Mouse (Mus musculus) heart, adult 2 months (tissue): ENCODE results near the gene Gm525. TPM values are rescaled to one million over a fixed set of nuclear protein-coding genes. Genes with fewer than 3 reads are reported as not detected.
A peak's percentile ranks its signal among the peaks of the same experiment; 100 is the strongest.
"Not testable (repeated sequence)": the region's sequence is repeated elsewhere in the genome, so short reads cannot be mapped to it uniquely, and the experiment has no call there.

ENCODE experiments used
- DNase-seq, 2 experiments: peaks; one replicate each; pipeline ENCODE4 v3.0.0; 2021
- H3K27ac ChIP-seq: fragments of 200-600 bp; 2 replicates; pipeline ENCODE4 v1.8.1; 2022
- H3K27me3 ChIP-seq: fragments of 200-500 bp; 2 replicates; pipeline ENCODE4 v1.6.1; 2012; ENCODE audit warnings: mild to moderate bottlenecking, low read length, inconsistent platforms, mixed read lengths; ENCODE audit not compliant: control insufficient read depth, insufficient read depth
- H3K36me3 ChIP-seq: fragments of 200-500 bp; 2 replicates; pipeline ENCODE4 v1.6.1; 2012; ENCODE audit warnings: low read length, inconsistent platforms; ENCODE audit not compliant: control insufficient read depth, insufficient read depth
- H3K4me1 ChIP-seq: fragments of 200-500 bp; 2 replicates; pipeline ENCODE4 v1.6.1; 2011; ENCODE audit warnings: low read length; ENCODE audit not compliant: control insufficient read depth, insufficient read depth
- H3K4me3 ChIP-seq: fragments of 200-600 bp; 2 replicates; pipeline ENCODE4 v1.8.1; 2022
- H3K79me2 ChIP-seq: fragments of 200-500 bp; replicated peaks from 2 replicates; pipeline ENCODE4 v1.6.1; 2012; ENCODE audit warnings: mild to moderate bottlenecking, inconsistent platforms, low read length, moderate library complexity, mixed read lengths; ENCODE audit not compliant: control insufficient read depth, insufficient read depth
- H3K9ac ChIP-seq: fragments of 200-500 bp; 2 replicates; pipeline ENCODE4 v1.6.1; 2012; ENCODE audit warnings: low read depth, mild to moderate bottlenecking, control low read depth, inconsistent platforms, low read length, mixed read lengths
- CTCF ChIP-seq: fragments of 200-600 bp; IDR thresholded peaks from 2 replicates; pipeline ENCODE4 v1.8.1; 2022; ENCODE audit warnings: antibody characterized with exemption, mild to moderate bottlenecking, moderate library complexity
- EP300 ChIP-seq: fragments of 200-500 bp; IDR thresholded peaks from 2 replicates; pipeline ENCODE4 v1.6.1; 2011; ENCODE audit warnings: low read depth, low read length, control low read depth; ENCODE audit not compliant: insufficient read depth
- POLR2A ChIP-seq: fragments of 200-500 bp; IDR thresholded peaks from 2 replicates; pipeline ENCODE4 v1.6.1; 2011; ENCODE audit warnings: mild to moderate bottlenecking, low read depth, low read length, control low read depth; ENCODE audit not compliant: insufficient read depth
- WGBS: fragments of 180-500 bp; shearing (Covaris S2); methylation state at CpG from one replicate; pipeline ENCODE4 v1.1.7; 2018; 5-methylcytosine and 5-hydroxymethylcytosine counted together
- intact Hi-C: fragments of 180-260 bp; cut with DNase I; formaldehyde crosslinking; loops from one replicate; pipeline ENCODE4 v1.15.1; 2025
- polyA plus RNA-seq: library from polyadenylated mRNA; depleted of rRNA; stranded (reverse); fragments of >200 nt; gene quantifications from 2 replicates; pipeline ENCODE4 v1.2.3, GENCODE M21; 2012
- total RNA-seq, 2 experiments: library from RNA; stranded (reverse); gene quantifications; 2 replicates each; pipeline ENCODE4 v1.2.3; 2021

The Gm525 gene
- total and polyA plus RNA-seq, 3 experiments, result 0.27 TPM; not detected in 2

- Histone ChIP-seq H3K9ac (no peak overlapping the region), H3K4me3 (no peak overlapping the region), H3K4me1 (no peaks in the 10 kb centered on the region), H3K27ac (no peak overlapping the region), H3K27me3 (no peaks in the 10 kb centered on the region), H3K36me3 (peaks cover 13% of the 10 kb centered on the region), H3K79me2 (no peaks in the 10 kb centered on the region)
- intact Hi-C loops, result no loop called here
- TF ChIP-seq CTCF (no peak), EP300 (no peak), POLR2A (no peak)
- WGBS, result 76% methylated on average over 7 of the region's 7 CpGs
- no peak for DNase-seq
Measured at GRCm38 (mm10) chr11:89043046-89043445, 30.6 kb upstream of the Gm525 start.

GRCm38 (mm10) chr11:89045501-89045900 lies 28.1 kb upstream of the Gm525 start:
- H3K4me3 ChIP-seq, H3K27ac ChIP-seq, DNase-seq, H3K79me2 ChIP-seq, H3K27me3 ChIP-seq, intact Hi-C loops, H3K9ac ChIP-seq, H3K4me1 ChIP-seq: not testable (repeated sequence)
- WGBS, result 99% methylated on average over 3 of the region's 3 CpGs
- peaks cover 13% of the 10 kb centered on the region for H3K36me3 ChIP-seq

GRCm38 (mm10) chr11:89046021-89046420 lies 27.6 kb upstream of the Gm525 start:
- Histone ChIP-seq H3K4me3 (no peak overlapping the region), H3K36me3 (peaks cover 13% of the 10 kb centered on the region), H3K27me3 (no peaks in the 10 kb centered on the region), H3K27ac (no peak overlapping the region), H3K79me2 (no peaks in the 10 kb centered on the region), H3K9ac (no peak overlapping the region), H3K4me1 (no peaks in the 10 kb centered on the region)
- WGBS, result 100% methylated on average over 3 of the region's 3 CpGs
- no peak for DNase-seq
- intact Hi-C loops, result no loop called here
- TF ChIP-seq CTCF, result no peak
- TF ChIP-seq EP300, result no peak
- no peak for TF ChIP-seq POLR2A

- TF ChIP-seq CTCF (no peak), EP300 (no peak), POLR2A (no peak)
- WGBS, result 66% methylated on average over 6 of the region's 6 CpGs
- no peak overlapping the region for H3K4me3 ChIP-seq
Measured at GRCm38 (mm10) chr11:89051767-89052166, 21.9 kb upstream of the Gm525 start.

GRCm38 (mm10) chr11:89055931-89056690 lies 17.5 kb upstream of the Gm525 start:
- intact Hi-C loops, result loop anchor here (10.0 kb wide), 1 partner anchor 191 kb away; the partner anchor contains the start of gene Akap1
- Histone ChIP-seq H3K27me3 (no peaks in the 10 kb centered on the region), H3K27ac (peak overlapping the region; percentile 82), H3K9ac (no peak overlapping the region), H3K36me3 (peaks cover 22% of the 10 kb centered on the region), H3K4me3 (peak overlapping the region; percentile 15; the same call in 1 of the 2 replicates), H3K4me1 (peaks cover 11% of the 10 kb centered on the region), H3K79me2 (0 out of 2 replicates have a peak, but pooled peaks cover 2% of the 10 kb centered on the region)
- peak; percentile 24 for TF ChIP-seq CTCF
- TF ChIP-seq EP300, result no peak
- no peak for DNase-seq
- WGBS, result 28% methylated on average over 13 of the region's 13 CpGs

More at GRCm38 (mm10) chr11:89051767-89052166, 21.9 kb upstream of the Gm525 start:
- no peaks in the 10 kb centered on the region for H3K27me3 ChIP-seq
- no peak for DNase-seq
- H3K9ac ChIP-seq, result no peak overlapping the region
- H3K4me1 ChIP-seq, result peaks cover 6% of the 10 kb centered on the region
- H3K27ac ChIP-seq, result no peak overlapping the region
- H3K36me3 ChIP-seq, result peaks cover 23% of the 10 kb centered on the region
- intact Hi-C loops, result loop anchor here (10.0 kb wide), 1 partner anchor 187 kb away; the partner anchor contains the start of gene Akap1
- H3K79me2 ChIP-seq, result 0 out of 2 replicates have a peak, but pooled peaks cover 2% of the 10 kb centered on the region

GRCm38 (mm10) chr11:89058515-89059270 lies 14.9 kb upstream of the Gm525 start:
- WGBS, result 44% methylated on average over 11 of the region's 11 CpGs
- Histone ChIP-seq H3K79me2 (0 out of 2 replicates have a peak, but pooled peaks cover 2% of the 10 kb centered on the region), H3K36me3 (peaks cover 15% of the 10 kb centered on the region), H3K27me3 (no peaks in the 10 kb centered on the region), H3K9ac (peak overlapping the region; percentile 87), H3K27ac (peak overlapping the region; percentile 82), H3K4me3 (peak overlapping the region; percentile 95), H3K4me1 (peaks cover 10% of the 10 kb centered on the region)
- intact Hi-C loops, result loop anchor here (2.0 to 10.0 kb wide), 2 partner anchors 56 to 194 kb away; partner anchors contain the start of gene Akap1
- DNase-seq, result no peak
- TF ChIP-seq CTCF (peak; percentile 74), EP300 (no peak)
